Mouse (Mus musculus) lung, postnatal 36 days (tissue): Measurements from ENCODE around the gene Lima1.

ENCODE experiments used
- DNase-seq: peaks from one replicate; pipeline ENCODE4 v3.0.0; 2022; ENCODE audit warnings: mixed read lengths

Gene Lima1

GRCm38 (mm10) chr15:99866450-99867221 is 8.6 kb downstream of the Lima1 start:
- DNase-seq: peak; percentile 86

- DNase-seq: peak; percentile 87
Measured at GRCm38 (mm10) chr15:99865942-99866341, 9.3 kb downstream of the Lima1 start.

GRCm38 (mm10) chr15:99865494-99865941 is 9.7 kb downstream of the Lima1 start:
- DNase-seq: no peak

- DNase-seq: peak; percentile 65
Measured at GRCm38 (mm10) chr15:99865046-99865445, 10.2 kb downstream of the Lima1 start.

GRCm38 (mm10) chr15:99863786-99864185 is 11.5 kb downstream of the Lima1 start:
- DNase-seq: no peak

- DNase-seq: no peak
Measured at GRCm38 (mm10) chr15:99863358-99863757, 11.9 kb downstream of the Lima1 start.

- DNase-seq: no peak
Measured at GRCm38 (mm10) chr15:99862473-99862872, 12.8 kb downstream of the Lima1 start.

GRCm38 (mm10) chr15:99861955-99862354 is 13.3 kb downstream of the Lima1 start:
- DNase-seq: no peak

- no peak for DNase-seq
Measured at GRCm38 (mm10) chr15:99861536-99861935, 13.7 kb downstream of the Lima1 start.

GRCm38 (mm10) chr15:99859644-99860392 is 15.4 kb downstream of the Lima1 start:
- no peak for DNase-seq

GRCm38 (mm10) chr15:99857479-99857878 is 17.8 kb downstream of the Lima1 start:
- peak; percentile 59 for DNase-seq

- no peak for DNase-seq
Measured at GRCm38 (mm10) chr15:99855119-99855518, 20.1 kb downstream of the Lima1 start.

GRCm38 (mm10) chr15:99852606-99853237 is 22.5 kb downstream of the Lima1 start:
- DNase-seq: no peak

- DNase-seq: no peak
Measured at GRCm38 (mm10) chr15:99850265-99850664, 25.0 kb downstream of the Lima1 start.

- no peak for DNase-seq
Measured at GRCm38 (mm10) chr15:99847937-99848336, 27.3 kb downstream of the Lima1 start.

- peak; percentile 39 for DNase-seq
Measured at GRCm38 (mm10) chr15:99847207-99847881, 27.9 kb downstream of the Lima1 start.

- DNase-seq: no peak
Measured at GRCm38 (mm10) chr15:99846633-99847032, 28.6 kb downstream of the Lima1 start.

- no peak for DNase-seq
Measured at GRCm38 (mm10) chr15:99843856-99844255, 31.4 kb downstream of the Lima1 start.

GRCm38 (mm10) chr15:99839910-99840309 is 35.3 kb downstream of the Lima1 start:
- peak; percentile 90 for DNase-seq

- DNase-seq: no peak
Measured at GRCm38 (mm10) chr15:99839165-99839840, 36.0 kb downstream of the Lima1 start.

GRCm38 (mm10) chr15:99837561-99837960 is 37.7 kb downstream of the Lima1 start:
- DNase-seq: no peak

GRCm38 (mm10) chr15:99835191-99835590 is 40.1 kb downstream of the Lima1 start:
- peak; percentile 71 for DNase-seq
